Mouse (Mus musculus): Measurements from ENCODE around the gene Cyba. TPM values are rescaled to one million over a fixed set of nuclear protein-coding genes. Genes with fewer than 3 reads are reported as not detected.

Cyba gene
- total RNA-seq, 2 experiments from 2014 or later, result 117 to 123 TPM

Other genes with a start within 250 kb of the Cyba start
- 12.2 and 21.6 TPM in 2 replicates for gene Zfpm1, start 150.8 kb downstream of the Cyba start, total RNA-seq (2015)
- gene Zfpm1, start 150.8 kb downstream of the Cyba start, total RNA-seq (2017), result 9.9 and 20.3 TPM in 2 replicates
- not detected in 2 replicates for gene Trhr2, start 72.2 kb downstream of the Cyba start, total RNA-seq (2015)
- gene Trhr2, start 72.2 kb downstream of the Cyba start, total RNA-seq (2017), result not detected in 2 replicates
- gene Zc3h18, start 56.3 kb downstream of the Cyba start, total RNA-seq (2015), result 26.1 and 27.2 TPM in 2 replicates
- gene Zc3h18, start 56.3 kb downstream of the Cyba start, total RNA-seq (2017), result 55.6 and 67.3 TPM in 2 replicates
- gene Il17c, start 10.9 kb downstream of the Cyba start, total RNA-seq (2015), result not detected in 2 replicates
- not detected in 2 replicates for gene Il17c, start 10.9 kb downstream of the Cyba start, total RNA-seq (2017)
- gene Mvd, start 10.5 kb upstream of the Cyba start, total RNA-seq (2015), result 3.4 and 3.8 TPM in 2 replicates
- 3.2 and 5.6 TPM in 2 replicates for gene Mvd, start 10.5 kb upstream of the Cyba start, total RNA-seq (2017)
- 0.30 TPM in 1 of 2 replicates, not detected in the other for gene Snai3, start 27.8 kb upstream of the Cyba start, total RNA-seq (2015)
- not detected in 2 replicates for gene Snai3, start 27.8 kb upstream of the Cyba start, total RNA-seq (2017)
- 26.6 and 33.3 TPM in 2 replicates for gene Rnf166, start 43.1 kb upstream of the Cyba start, total RNA-seq (2015)
- gene Rnf166, start 43.1 kb upstream of the Cyba start, total RNA-seq (2017), result 32.8 and 33.2 TPM in 2 replicates
- 17.3 and 26.8 TPM in 2 replicates for gene Ctu2, start 43.2 kb upstream of the Cyba start, total RNA-seq (2015)
- 11.2 and 14.9 TPM in 2 replicates for gene Ctu2, start 43.2 kb upstream of the Cyba start, total RNA-seq (2017)
- 25.8 and 38.5 TPM in 2 replicates for gene Piezo1, start 118.4 kb upstream of the Cyba start, total RNA-seq (2015)
- 15.5 and 22.3 TPM in 2 replicates for gene Piezo1, start 118.4 kb upstream of the Cyba start, total RNA-seq (2017)
- 52.4 and 62.0 TPM in 2 replicates for gene Cdt1, start 135.1 kb upstream of the Cyba start, total RNA-seq (2015)
- gene Cdt1, start 135.1 kb upstream of the Cyba start, total RNA-seq (2017), result 40.8 and 49.6 TPM in 2 replicates
- 258 and 268 TPM in 2 replicates for gene Aprt, start 144.0 kb upstream of the Cyba start, total RNA-seq (2015)
- 117 and 152 TPM in 2 replicates for gene Aprt, start 144.0 kb upstream of the Cyba start, total RNA-seq (2017)
- gene Galns, start 178.5 kb upstream of the Cyba start, total RNA-seq (2015), result 30.3 and 31.8 TPM in 2 replicates
- gene Galns, start 178.5 kb upstream of the Cyba start, total RNA-seq (2017), result 32.2 and 33.1 TPM in 2 replicates
- 41.5 and 52.4 TPM in 2 replicates for gene Trappc2l, start 178.7 kb upstream of the Cyba start, total RNA-seq (2015)
- 18.0 and 27.9 TPM in 2 replicates for gene Trappc2l, start 178.7 kb upstream of the Cyba start, total RNA-seq (2017)
- 0.12 TPM in 1 of 2 replicates, not detected in the other for gene Pabpn1l, start 189.8 kb upstream of the Cyba start, total RNA-seq (2015)
- not detected in 2 replicates for gene Pabpn1l, start 189.8 kb upstream of the Cyba start, total RNA-seq (2017)

Measured in megakaryocyte progenitor cell, adult 5-6 weeks (primary cell).